Mouse (Mus musculus) hindbrain, embryonic 11.5 days (tissue): Measurements from ENCODE around the gene Cerk. TPM values are rescaled to one million over a fixed set of nuclear protein-coding genes. Genes with fewer than 3 reads are reported as not detected.

Experiments used
- ATAC-seq: fragments of 200-750 bp; cut with Nextera tagmentation; 2 replicates; pipeline ENCODE4 v1.8.0; 2017; ENCODE audit warnings: mild to moderate bottlenecking, moderate TSS enrichment, moderate library complexity; ENCODE audit not compliant: low FRiP score
- DNase-seq: peaks from one replicate; pipeline ENCODE4 v3.0.0-alpha.2; 2015; ENCODE audit warnings: low spot score
- H3K27ac ChIP-seq: fragments of 300-500 bp; sonication (generic); 2 replicates; pipeline ENCODE4 v1.5.1; 2014; ENCODE audit warnings: mild to moderate bottlenecking, low read depth, low read length
- H3K27me3 ChIP-seq: fragments of 300-500 bp; sonication (generic); 2 replicates; pipeline ENCODE4 v1.6.1; 2014; ENCODE audit warnings: mild to moderate bottlenecking, low read length, moderate library complexity, mixed read lengths; ENCODE audit not compliant: control insufficient read depth, insufficient read depth
- H3K36me3 ChIP-seq: fragments of 300-500 bp; sonication (generic); 2 replicates; pipeline ENCODE4 v1.6.1; 2014; ENCODE audit warnings: mild to moderate bottlenecking, low read length, moderate library complexity, mixed read lengths; ENCODE audit not compliant: control insufficient read depth, insufficient read depth
- H3K4me1 ChIP-seq: fragments of 300-500 bp; sonication (generic); replicated peaks from 2 replicates; pipeline ENCODE4 v1.6.1; 2014; ENCODE audit warnings: low read length, mixed read lengths; ENCODE audit not compliant: control insufficient read depth, insufficient read depth
- H3K4me2 ChIP-seq: fragments of 300-500 bp; sonication (generic); replicated peaks from 2 replicates; pipeline ENCODE4 v1.6.1; 2014; ENCODE audit warnings: mild to moderate bottlenecking, low read depth, low read length
- H3K4me3 ChIP-seq: fragments of 300-500 bp; sonication (generic); 2 replicates; pipeline ENCODE4 v1.5.1; 2014; ENCODE audit warnings: low read depth, low read length
- H3K9ac ChIP-seq: fragments of 300-500 bp; sonication (generic); 2 replicates; pipeline ENCODE4 v1.6.1; 2014; ENCODE audit warnings: low read depth, low read length
- H3K9me3 ChIP-seq: fragments of 300-500 bp; sonication (generic); 2 replicates; pipeline ENCODE4 v1.6.1; 2016; ENCODE audit warnings: low read length; ENCODE audit not compliant: control insufficient read depth
- WGBS: fragments of 180-500 bp; shearing (Covaris S2); extraction: QIAGEN DNeasy Blood & Tissue Kit; methylation state at CpG from one replicate; pipeline ENCODE4 v1.1.7; 2014; 5-methylcytosine and 5-hydroxymethylcytosine counted together
- polyA plus RNA-seq: library from polyadenylated mRNA; unstranded; fragments of >200 nt; fragmentation: Nextera tagmentation; extraction: Ambion mirVana; gene quantifications from 2 replicates; pipeline ENCODE4 v1.2.1, GENCODE M21; 2014

The Cerk gene
- polyA plus RNA-seq, 1 experiment from 2014 or later: 16.9 TPM

- Histone ChIP-seq H3K36me3 (no peaks in the 10 kb centered on the region), H3K27ac (no peak overlapping the region), H3K27me3 (no peaks in the 10 kb centered on the region), H3K4me1 (no peaks in the 10 kb centered on the region), H3K9me3 (no peaks in the 10 kb centered on the region), H3K9ac (no peak overlapping the region), H3K4me2 (no peak overlapping the region), H3K4me3 (no peak overlapping the region)
- 56% methylated on average over 1 of the region's 1 CpGs for WGBS
- DNase-seq (peak; percentile 71), ATAC-seq (no peak)
Measured at GRCm38 (mm10) chr15:86124359-86124758, 61.6 kb downstream of the Cerk start.

GRCm38 (mm10) chr15:86123409-86123808 is 62.5 kb downstream of the Cerk start:
- H3K36me3 ChIP-seq: 0 out of 2 replicates have a peak, but pooled peaks cover 3% of the 10 kb centered on the region
- ATAC-seq: no peak

GRCm38 (mm10) chr15:86122261-86122949 is 63.5 kb downstream of the Cerk start:
- Histone ChIP-seq H3K4me1 (no peaks in the 10 kb centered on the region), H3K27ac (no peak overlapping the region), H3K27me3 (no peaks in the 10 kb centered on the region), H3K4me2 (no peak overlapping the region), H3K9ac (no peak overlapping the region), H3K9me3 (no peaks in the 10 kb centered on the region), H3K36me3 (0 out of 2 replicates have a peak, but pooled peaks cover 3% of the 10 kb centered on the region), H3K4me3 (no peak overlapping the region)
- DNase-seq (no peak), ATAC-seq (no peak)
- WGBS: 90% methylated on average over 9 of the region's 9 CpGs

More at GRCm38 (mm10) chr15:86123409-86123808, 62.5 kb downstream of the Cerk start:
- H3K9me3 ChIP-seq: no peaks in the 10 kb centered on the region
- no peak overlapping the region for H3K4me2 ChIP-seq
- no peak overlapping the region for H3K4me3 ChIP-seq
- WGBS: 94% methylated on average over 4 of the region's 4 CpGs
- H3K4me1 ChIP-seq: no peaks in the 10 kb centered on the region
- H3K9ac ChIP-seq: no peak overlapping the region
- no peaks in the 10 kb centered on the region for H3K27me3 ChIP-seq
- H3K27ac ChIP-seq: no peak overlapping the region
- DNase-seq: no peak

- Histone ChIP-seq H3K9me3 (no peaks in the 10 kb centered on the region), H3K4me3 (no peak overlapping the region), H3K9ac (no peak overlapping the region), H3K4me1 (no peaks in the 10 kb centered on the region), H3K27me3 (no peaks in the 10 kb centered on the region), H3K36me3 (0 out of 2 replicates have a peak, but pooled peaks cover 3% of the 10 kb centered on the region), H3K27ac (no peak overlapping the region), H3K4me2 (no peak overlapping the region)
- DNase-seq: no peak
- no peak for ATAC-seq
- 78% methylated on average over 7 of the region's 7 CpGs for WGBS
Measured at GRCm38 (mm10) chr15:86119186-86119585, 66.8 kb downstream of the Cerk start.

GRCm38 (mm10) chr15:86117115-86118100 is 68.5 kb downstream of the Cerk start:
- Histone ChIP-seq H3K36me3 (0 out of 2 replicates have a peak, but pooled peaks cover 3% of the 10 kb centered on the region), H3K9ac (no peak overlapping the region), H3K4me3 (no peak overlapping the region), H3K27ac (no peak overlapping the region), H3K9me3 (no peaks in the 10 kb centered on the region), H3K4me2 (no peak overlapping the region), H3K27me3 (no peaks in the 10 kb centered on the region), H3K4me1 (peaks cover 8% of the 10 kb centered on the region)
- DNase-seq (no peak), ATAC-seq (no peak)
- 65% methylated on average over 14 of the region's 15 CpGs for WGBS

- Histone ChIP-seq H3K27ac (0 out of 2 replicates have a peak overlapping the region, but pooled peaks have one; percentile 17), H3K9ac (no peak overlapping the region), H3K4me3 (no peak overlapping the region), H3K9me3 (no peaks in the 10 kb centered on the region), H3K4me2 (no peak overlapping the region), H3K36me3 (0 out of 2 replicates have a peak, but pooled peaks cover 3% of the 10 kb centered on the region), H3K27me3 (no peaks in the 10 kb centered on the region), H3K4me1 (peaks cover 8% of the 10 kb centered on the region)
- no peak for ATAC-seq
- 54% methylated on average over 5 of the region's 5 CpGs for WGBS
- no peak for DNase-seq
Measured at GRCm38 (mm10) chr15:86116421-86116820, 69.5 kb downstream of the Cerk start.

GRCm38 (mm10) chr15:86113342-86113710 is 72.6 kb downstream of the Cerk start:
- Histone ChIP-seq H3K4me3 (no peak overlapping the region), H3K27ac (peak overlapping the region; percentile 70), H3K4me2 (no peak overlapping the region; the same call in 1 of the 2 replicates), H3K36me3 (no peaks in the 10 kb centered on the region), H3K9me3 (no peaks in the 10 kb centered on the region), H3K9ac (0 out of 2 replicates have a peak overlapping the region, but pooled peaks have one; percentile 19), H3K4me1 (peaks cover 8% of the 10 kb centered on the region), H3K27me3 (no peaks in the 10 kb centered on the region)
- WGBS: 8% methylated on average over 9 of the region's 9 CpGs
- no peak for ATAC-seq
- DNase-seq: no peak

- H3K4me1 ChIP-seq: peaks cover 8% of the 10 kb centered on the region
Measured at GRCm38 (mm10) chr15:86112707-86113341, 73.1 kb downstream of the Cerk start.

More at GRCm38 (mm10) chr15:86112707-86113341, 73.1 kb downstream of the Cerk start:
- Histone ChIP-seq H3K36me3 (no peaks in the 10 kb centered on the region), H3K27me3 (no peaks in the 10 kb centered on the region), H3K4me2 (no peak overlapping the region; the same call in 1 of the 2 replicates), H3K4me3 (no peak overlapping the region), H3K9ac (0 out of 2 replicates have a peak overlapping the region, but pooled peaks have one; percentile 19), H3K9me3 (no peaks in the 10 kb centered on the region), H3K27ac (peak overlapping the region; percentile 70)
- DNase-seq: peak; percentile 30
- 11% methylated on average over 10 of the region's 10 CpGs for WGBS
- 0 out of 2 replicates have a peak, but pooled peaks have one; percentile 43 for ATAC-seq
